Mouse (Mus musculus) heart, adult 2 months (tissue): Measurements from ENCODE around the gene Slc32a1. TPM values are rescaled to one million over a fixed set of nuclear protein-coding genes. Genes with fewer than 3 reads are reported as not detected.

Experiments used
- DNase-seq, 2 experiments: peaks; one replicate each; pipeline ENCODE4 v3.0.0; 2021
- H3K27ac ChIP-seq: fragments of 200-600 bp; 2 replicates; pipeline ENCODE4 v1.8.1; 2022
- H3K27me3 ChIP-seq: fragments of 200-500 bp; 2 replicates; pipeline ENCODE4 v1.6.1; 2012; ENCODE audit warnings: mild to moderate bottlenecking, low read length, inconsistent platforms, mixed read lengths; ENCODE audit not compliant: control insufficient read depth, insufficient read depth
- H3K36me3 ChIP-seq: fragments of 200-500 bp; 2 replicates; pipeline ENCODE4 v1.6.1; 2012; ENCODE audit warnings: low read length, inconsistent platforms; ENCODE audit not compliant: control insufficient read depth, insufficient read depth
- H3K4me1 ChIP-seq: fragments of 200-500 bp; 2 replicates; pipeline ENCODE4 v1.6.1; 2011; ENCODE audit warnings: low read length; ENCODE audit not compliant: control insufficient read depth, insufficient read depth
- H3K4me3 ChIP-seq: fragments of 200-600 bp; 2 replicates; pipeline ENCODE4 v1.8.1; 2022
- H3K79me2 ChIP-seq: fragments of 200-500 bp; replicated peaks from 2 replicates; pipeline ENCODE4 v1.6.1; 2012; ENCODE audit warnings: mild to moderate bottlenecking, inconsistent platforms, low read length, moderate library complexity, mixed read lengths; ENCODE audit not compliant: control insufficient read depth, insufficient read depth
- H3K9ac ChIP-seq: fragments of 200-500 bp; 2 replicates; pipeline ENCODE4 v1.6.1; 2012; ENCODE audit warnings: low read depth, mild to moderate bottlenecking, control low read depth, inconsistent platforms, low read length, mixed read lengths
- CTCF ChIP-seq: fragments of 200-600 bp; IDR thresholded peaks from 2 replicates; pipeline ENCODE4 v1.8.1; 2022; ENCODE audit warnings: antibody characterized with exemption, mild to moderate bottlenecking, moderate library complexity
- EP300 ChIP-seq: fragments of 200-500 bp; IDR thresholded peaks from 2 replicates; pipeline ENCODE4 v1.6.1; 2011; ENCODE audit warnings: low read depth, low read length, control low read depth; ENCODE audit not compliant: insufficient read depth
- POLR2A ChIP-seq: fragments of 200-500 bp; IDR thresholded peaks from 2 replicates; pipeline ENCODE4 v1.6.1; 2011; ENCODE audit warnings: mild to moderate bottlenecking, low read depth, low read length, control low read depth; ENCODE audit not compliant: insufficient read depth
- WGBS: fragments of 180-500 bp; shearing (Covaris S2); methylation state at CpG from one replicate; pipeline ENCODE4 v1.1.7; 2018; 5-methylcytosine and 5-hydroxymethylcytosine counted together
- intact Hi-C: fragments of 180-260 bp; cut with DNase I; formaldehyde crosslinking; loops from one replicate; pipeline ENCODE4 v1.15.1; 2025
- polyA plus RNA-seq: library from polyadenylated mRNA; depleted of rRNA; stranded (reverse); fragments of >200 nt; gene quantifications from 2 replicates; pipeline ENCODE4 v1.2.3, GENCODE M21; 2012
- total RNA-seq, 2 experiments: library from RNA; stranded (reverse); gene quantifications; 2 replicates each; pipeline ENCODE4 v1.2.3; 2021

Gene Slc32a1
- total and polyA plus RNA-seq, 3 experiments = not detected

DNA sequence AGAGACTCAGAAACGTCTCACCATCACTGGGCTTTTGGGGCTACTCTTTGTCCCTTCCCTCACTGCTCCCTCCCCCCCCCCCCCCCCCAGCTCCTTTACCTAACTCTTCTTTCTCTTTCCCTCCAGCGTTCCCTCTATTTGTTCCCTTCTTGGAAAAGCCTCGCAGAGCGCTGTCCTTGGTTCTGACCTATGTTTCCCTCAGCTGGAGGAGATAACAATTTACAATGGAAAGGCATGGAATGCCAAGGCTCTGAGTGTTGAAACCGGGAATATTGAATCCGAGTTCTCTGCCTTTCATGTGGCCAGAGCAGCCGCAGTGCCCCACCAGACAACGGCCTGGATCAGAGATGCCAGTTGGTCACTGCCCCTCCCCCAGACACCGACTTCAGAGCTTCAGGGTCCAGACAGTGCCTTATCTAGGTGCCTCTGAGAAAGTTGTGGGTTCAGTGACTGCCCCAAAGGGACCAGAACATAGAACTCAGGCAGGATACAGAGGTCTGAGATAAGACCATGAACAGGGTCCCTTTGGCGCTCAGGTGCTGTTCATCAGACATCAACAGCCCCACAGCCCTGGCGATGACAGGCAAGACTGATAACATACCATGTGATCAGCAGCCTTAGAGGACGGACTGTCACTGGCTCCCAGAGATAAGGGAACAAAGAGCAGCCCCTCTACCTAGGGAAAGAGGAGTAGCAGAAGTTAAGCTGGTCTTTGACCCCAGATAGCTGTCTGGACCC, 25.8 kb upstream of the Slc32a1 start:
- Histone ChIP-seq H3K4me3 (no peak overlapping the region), H3K36me3 (no peaks in the 10 kb centered on the region), H3K27ac (no peak overlapping the region), H3K9ac (no peak overlapping the region), H3K27me3 (no peaks in the 10 kb centered on the region; the same call in 1 of the 2 replicates), H3K79me2 (no peaks in the 10 kb centered on the region), H3K4me1 (no peaks in the 10 kb centered on the region)
- intact Hi-C loops = no loop called here
- WGBS = 2% methylated on average over 12 of the region's 12 CpGs
- no peak for DNase-seq
- TF ChIP-seq POLR2A = no peak
- TF ChIP-seq CTCF = no peak
- no peak for TF ChIP-seq EP300

DNA sequence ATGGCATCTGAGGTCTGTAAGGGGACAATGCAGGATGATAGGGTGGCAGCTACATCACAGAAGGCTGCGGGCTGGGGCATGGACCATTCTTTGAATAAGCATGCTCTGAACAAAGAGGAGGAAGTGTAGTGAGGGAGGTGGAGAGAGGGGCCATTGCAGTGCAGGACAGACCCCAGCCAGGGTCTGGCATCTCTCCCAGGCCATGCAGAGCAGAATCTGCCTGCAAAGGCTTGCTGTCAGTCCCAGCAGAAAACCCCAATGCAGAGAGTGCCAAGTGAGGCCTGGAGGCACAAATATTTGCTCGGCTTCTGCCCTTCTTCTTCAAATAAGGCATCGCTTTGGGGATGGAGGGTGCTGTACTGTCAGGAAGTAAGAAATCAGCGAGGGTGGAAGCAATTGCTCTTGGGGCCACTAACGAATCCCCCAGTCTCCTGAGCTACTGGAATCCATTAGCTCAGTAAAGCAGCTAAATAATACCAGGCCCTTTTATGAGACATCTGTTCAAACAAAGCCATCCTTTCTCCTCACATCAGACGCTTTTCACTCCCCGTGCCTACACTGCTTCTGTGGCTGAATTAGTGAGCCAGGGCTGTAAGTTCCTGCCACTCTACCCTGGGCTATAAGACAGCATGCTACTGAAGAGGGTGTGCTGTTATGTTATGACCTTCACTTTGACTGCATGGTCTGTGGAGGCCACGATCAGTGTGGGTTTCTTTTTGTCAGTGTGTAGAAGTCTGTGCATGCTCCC, 21.9 kb upstream of the Slc32a1 start:
- Histone ChIP-seq H3K36me3 (no peaks in the 10 kb centered on the region), H3K27me3 (no peaks in the 10 kb centered on the region), H3K27ac (no peak overlapping the region), H3K4me1 (no peaks in the 10 kb centered on the region), H3K9ac (no peak overlapping the region), H3K4me3 (no peak overlapping the region), H3K79me2 (no peaks in the 10 kb centered on the region)
- TF ChIP-seq EP300 (no peak), CTCF (no peak), POLR2A (no peak)
- 54% methylated on average over 8 of the region's 8 CpGs for WGBS
- intact Hi-C loops = no loop called here
- DNase-seq = no peak

DNA sequence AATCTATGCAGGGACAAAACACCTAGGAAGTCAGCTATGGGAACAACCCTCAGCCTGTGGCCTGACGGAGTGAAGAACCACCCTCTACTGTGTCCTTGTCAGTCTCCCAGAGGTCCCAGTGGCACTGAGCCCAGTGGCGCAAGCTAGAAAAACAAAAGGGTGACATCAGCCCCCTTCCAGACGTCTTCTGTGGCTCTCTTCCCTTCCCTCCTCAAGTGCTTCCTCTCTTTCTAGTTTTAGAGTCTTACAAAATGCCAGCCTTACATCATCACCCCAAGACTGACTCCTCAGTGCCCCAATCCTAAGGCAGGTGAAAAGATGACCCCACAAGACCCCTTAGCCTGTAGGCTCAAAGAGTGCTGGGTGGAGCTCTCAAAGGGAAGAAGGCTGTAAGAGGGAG, 20.1 kb upstream of the Slc32a1 start:
- Histone ChIP-seq H3K79me2 (no peaks in the 10 kb centered on the region), H3K9ac (no peak overlapping the region), H3K4me1 (no peaks in the 10 kb centered on the region), H3K27me3 (peaks cover 1% of the 10 kb centered on the region), H3K27ac (no peak overlapping the region), H3K36me3 (no peaks in the 10 kb centered on the region), H3K4me3 (no peak overlapping the region)
- 26% methylated on average over 3 of the region's 3 CpGs for WGBS
- intact Hi-C loops = no loop called here
- DNase-seq = no peak
- TF ChIP-seq POLR2A (no peak), EP300 (no peak), CTCF (no peak)

DNA sequence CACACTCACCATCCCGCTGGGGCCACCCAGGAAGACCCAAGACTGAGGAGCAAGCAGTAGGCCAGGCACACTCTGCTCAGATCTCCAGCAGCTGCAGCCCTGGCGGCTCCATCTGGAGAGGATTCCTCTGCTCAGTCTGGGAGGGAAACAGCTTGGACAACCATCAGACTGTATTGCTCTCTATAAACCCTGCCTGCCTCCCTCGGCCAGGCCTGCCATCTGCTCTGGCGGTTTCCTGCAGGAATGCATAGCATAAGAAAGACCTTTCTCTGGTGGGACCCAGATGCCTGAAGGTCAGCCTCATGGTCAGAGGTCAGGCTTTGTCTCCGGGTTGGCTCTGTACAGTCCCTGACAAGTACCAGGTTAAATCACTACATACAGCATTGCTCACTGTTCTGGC, 19.3 kb upstream of the Slc32a1 start:
- WGBS = 44% methylated on average over 5 of the region's 5 CpGs
- no peak for TF ChIP-seq EP300
- TF ChIP-seq POLR2A = no peak
- no peak for TF ChIP-seq CTCF
- no peaks in the 10 kb centered on the region for H3K36me3 ChIP-seq
- no peak overlapping the region for H3K9ac ChIP-seq
- H3K4me1 ChIP-seq = no peaks in the 10 kb centered on the region
- no peak for DNase-seq
- intact Hi-C loops = no loop called here
- no peaks in the 10 kb centered on the region for H3K79me2 ChIP-seq
- peaks cover 1% of the 10 kb centered on the region for H3K27me3 ChIP-seq
- H3K27ac ChIP-seq = no peak overlapping the region
- H3K4me3 ChIP-seq = no peak overlapping the region

DNA sequence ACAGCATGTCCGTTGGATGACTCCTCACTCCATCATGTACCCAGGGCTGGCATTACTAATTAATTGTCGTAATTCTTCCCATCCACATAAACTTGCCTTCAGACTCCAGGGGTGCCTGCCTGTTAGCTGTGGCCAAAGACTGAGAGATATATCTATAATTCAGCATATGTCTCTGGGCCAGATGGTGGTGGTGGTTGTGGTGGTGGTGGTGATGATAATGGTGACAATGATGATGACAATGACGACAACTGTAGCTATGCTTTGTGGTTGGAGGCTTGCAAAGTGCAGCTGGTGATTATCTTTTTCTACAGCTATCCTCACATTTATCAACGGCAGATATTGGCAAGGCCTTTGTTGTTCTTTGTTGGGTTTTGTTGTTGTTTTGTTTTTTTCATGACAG, 17.2 kb upstream of the Slc32a1 start:
- no peak overlapping the region for H3K9ac ChIP-seq
- TF ChIP-seq EP300 (no peak), POLR2A (no peak), CTCF (no peak)
- H3K79me2 ChIP-seq = no peaks in the 10 kb centered on the region
- WGBS = 70% methylated on average over 4 of the region's 4 CpGs
- DNase-seq = no peak
- peaks cover 1% of the 10 kb centered on the region for H3K27me3 ChIP-seq
- no peak overlapping the region for H3K27ac ChIP-seq
- H3K4me3 ChIP-seq = no peak overlapping the region
- H3K4me1 ChIP-seq = no peaks in the 10 kb centered on the region
- H3K36me3 ChIP-seq = no peaks in the 10 kb centered on the region
- intact Hi-C loops = no loop called here

DNA sequence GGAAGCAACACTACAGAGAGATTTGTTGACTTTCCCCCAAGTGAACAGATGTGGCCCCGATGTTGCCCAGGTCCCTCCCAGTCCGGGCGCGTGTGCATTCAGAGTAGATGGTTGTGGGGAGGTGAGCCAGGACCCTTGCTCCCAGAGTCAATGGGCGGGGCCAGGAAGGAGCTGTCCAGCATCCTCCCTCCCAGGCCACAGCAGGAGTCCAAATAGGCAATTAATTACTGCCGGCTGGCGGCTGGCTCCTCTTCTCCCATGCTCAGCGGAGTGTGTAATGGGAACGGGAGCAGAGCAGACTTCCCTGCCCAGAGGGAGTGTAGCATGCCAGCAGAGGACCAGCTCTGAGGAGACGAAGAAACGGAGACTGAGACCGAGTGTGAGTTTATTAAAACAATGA, 15.5 kb upstream of the Slc32a1 start:
- intact Hi-C loops = no loop called here
- Histone ChIP-seq H3K27me3 (peaks cover 1% of the 10 kb centered on the region), H3K4me3 (no peak overlapping the region), H3K4me1 (no peaks in the 10 kb centered on the region), H3K36me3 (no peaks in the 10 kb centered on the region), H3K79me2 (no peaks in the 10 kb centered on the region), H3K9ac (no peak overlapping the region), H3K27ac (no peak overlapping the region)
- TF ChIP-seq EP300 = no peak
- no peak for TF ChIP-seq CTCF
- TF ChIP-seq POLR2A = no peak
- 3% methylated on average over 12 of the region's 12 CpGs for WGBS
- DNase-seq = no peak
